In the genomic region with DNA sequence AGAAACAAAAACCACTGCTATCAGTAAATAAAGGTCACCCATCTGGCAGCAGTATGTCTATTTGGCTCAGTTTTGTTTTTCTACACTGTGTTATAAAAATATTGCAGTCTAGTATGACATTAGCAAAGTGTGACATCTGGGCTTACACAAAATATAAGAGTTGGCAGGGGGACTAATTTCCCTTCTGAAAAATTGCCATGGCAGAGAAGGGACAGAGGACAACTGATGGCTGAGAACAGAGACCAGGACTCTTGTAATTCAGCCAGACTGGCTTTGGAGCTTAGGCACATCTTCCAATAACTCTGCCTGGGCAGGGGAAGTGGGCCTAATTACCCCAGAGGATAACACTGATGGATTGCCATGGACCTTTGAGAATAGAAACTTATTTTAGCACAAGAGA, we compare ENCODE assay signal across 19 mouse cellular contexts.
A peak's percentile ranks its signal among the peaks of the same experiment; 100 is the strongest.
DNase-seq lines count a peak whose midpoint lies in the region; ATAC-seq lines count a peak whose summit lies in the region.
"Had no signal": no experiment of that assay in that cellular context is flagged by ENCODE, and none has a peak within 500 bp of the region (broad histone marks: within the 10 kb centered on the region; RNA-seq: fewer than 3 reads in every experiment).

No protein-coding gene starts in this region.

- no peak overlapping the region for H3K4me2 ChIP-seq in heart, embryonic 11.5 days
- no peak overlapping the region for H3K4me2 ChIP-seq in lung, embryonic 16.5 days (ENCODE audit: low read depth, low read length)
- H3K4me2 ChIP-seq: limb, embryonic 12.5 days; liver, embryonic 12.5 days had no signal

- no peak overlapping the region for H3K4me3 ChIP-seq in heart, embryonic 11.5 days (ENCODE audit: low read depth, low read length)
- H3K4me3 ChIP-seq in lung, embryonic 16.5 days (ENCODE audit: low read length) = no peak overlapping the region
- H3K4me3 ChIP-seq: heart, adult 2 months; limb, embryonic 12.5 days; liver, embryonic 12.5 days had no signal

- H3K36me3 ChIP-seq in heart, embryonic 11.5 days (ENCODE audit: control insufficient read depth, insufficient read depth, low read length) = no peaks in the 10 kb centered on the region
- H3K36me3 ChIP-seq in lung, embryonic 16.5 days (ENCODE audit: control insufficient read depth, insufficient read depth, low read length) = no peaks in the 10 kb centered on the region
- H3K36me3 ChIP-seq: limb, embryonic 12.5 days; liver, embryonic 12.5 days had no signal

- no peaks in the 10 kb centered on the region for H3K9me3 ChIP-seq in heart, embryonic 11.5 days (replicated peaks; ENCODE audit: control insufficient read depth, low read length)
- no peaks in the 10 kb centered on the region for H3K9me3 ChIP-seq in lung, embryonic 16.5 days (ENCODE audit: control insufficient read depth, low read length)
- H3K9me3 ChIP-seq: limb, embryonic 12.5 days; liver, embryonic 12.5 days had no signal

- peak; percentile 14 for DNase-seq in cerebellum, adult 11-12 months
- DNase-seq in cerebellum, postnatal 4 days (ENCODE audit: low spot score in 2 of 2) = no peak
- peak; percentile 7 for DNase-seq in heart, adult 8-10 months (ENCODE audit: low spot score)
- no peak for DNase-seq in lung, adult 18-20 months
- DNase-seq in cerebellum, postnatal 14 days = peak; percentile 2 to 27
- DNase-seq: embryo, embryonic 11 days; gastrocnemius, postnatal 10 days; kidney, adult 18-20 months; lung, postnatal 14 days; right cerebral cortex, adult 18-20 months had no signal

- no peaks in the 10 kb centered on the region for H3K27me3 ChIP-seq in heart, embryonic 11.5 days (ENCODE audit: control insufficient read depth, insufficient read depth, low read length)
- H3K27me3 ChIP-seq in lung, embryonic 16.5 days (ENCODE audit: control insufficient read depth, insufficient read depth, low read depth, low read length) = no peaks in the 10 kb centered on the region
- H3K27me3 ChIP-seq: CH12.LX; limb, embryonic 12.5 days; liver, embryonic 12.5 days had no signal

- no peak overlapping the region for H3K9ac ChIP-seq in heart, embryonic 11.5 days (ENCODE audit: low read depth, low read length)
- H3K9ac ChIP-seq in lung, embryonic 16.5 days (ENCODE audit: low read length) = no peak overlapping the region
- H3K9ac ChIP-seq: limb, embryonic 12.5 days; liver, embryonic 12.5 days had no signal

- H3K27ac ChIP-seq in heart, embryonic 11.5 days (ENCODE audit: low read depth, low read length) = no peak overlapping the region
- peak overlapping the region; percentile 43; the same call in 1 of the 2 replicates for H3K27ac ChIP-seq in lung, embryonic 16.5 days (ENCODE audit: low read length)
- H3K27ac ChIP-seq: heart, adult 2 months; kidney, postnatal 0 days; limb, embryonic 12.5 days; liver, embryonic 12.5 days; stomach, postnatal 0 days had no signal

- no peaks in the 10 kb centered on the region for H3K4me1 ChIP-seq in heart, embryonic 11.5 days (ENCODE audit: control insufficient read depth, insufficient read depth, low read length)
- no peaks in the 10 kb centered on the region for H3K4me1 ChIP-seq in lung, embryonic 16.5 days (replicated peaks; ENCODE audit: control insufficient read depth, insufficient read depth, low read length)
- H3K4me1 ChIP-seq: limb, embryonic 12.5 days; liver, embryonic 12.5 days had no signal

- no peak for ATAC-seq in heart, embryonic 11.5 days (replicated peaks; ENCODE audit: insufficient number of reproducible peaks, low FRiP score, low TSS enrichment)
- ATAC-seq in lung, embryonic 16.5 days (ENCODE audit: low read depth) = peak; percentile 92
- no peak for ATAC-seq in megakaryocyte-erythroid progenitor cell, adult 5-6 weeks (replicated peaks; ENCODE audit: low FRiP score, low TSS enrichment, poor library complexity, severe bottlenecking)
- ATAC-seq: liver, embryonic 12.5 days had no signal

Comparison
In these comparisons a context has a peak if more than half of its experiments do, and no peak if none do; other contexts are left out.
1. DNase-seq: peak in cerebellum, adult 11-12 months (single experiment), heart, adult 8-10 months (single experiment) and cerebellum, postnatal 14 days (2 of 2); none in cerebellum, postnatal 4 days (0 of 2) and lung, adult 18-20 months (0 of 2).